Mouse (Mus musculus) adrenal gland, postnatal 4 days (tissue): Measurements from ENCODE around the gene Xlr5a. TPM values are rescaled to one million over a fixed set of nuclear protein-coding genes. Genes with fewer than 3 reads are reported as not detected.
"Not testable (repeated sequence)": the region's sequence is repeated elsewhere in the genome, so short reads cannot be mapped to it uniquely, and the experiment has no call there.

Experiments used
- DNase-seq, 2 experiments: peaks; one replicate each; pipeline ENCODE4 v3.0.0; 2021 to 2022; ENCODE audit warnings: low spot score in 2 of 2, mixed read lengths in 2 of 2
- long read RNA-seq, 2 experiments: library from polyadenylated mRNA; stranded (forward); transcript quantifications; one replicate each; pipeline ENCODE4 v2.0.0; 2021
- total RNA-seq, 2 experiments: library from RNA; stranded (reverse); gene quantifications; 2 replicates each; pipeline ENCODE4 v1.2.3; 2021

Gene Xlr5a
- not detected for total RNA-seq
- long read RNA-seq, experiment 1, partial matches to known transcripts = 0 of 1 reads
- long read RNA-seq, experiment 1, other reads (novel, unspliced or antisense) = 1 of 1 reads
- long read RNA-seq, experiment 2 = 0 reads

DNA sequence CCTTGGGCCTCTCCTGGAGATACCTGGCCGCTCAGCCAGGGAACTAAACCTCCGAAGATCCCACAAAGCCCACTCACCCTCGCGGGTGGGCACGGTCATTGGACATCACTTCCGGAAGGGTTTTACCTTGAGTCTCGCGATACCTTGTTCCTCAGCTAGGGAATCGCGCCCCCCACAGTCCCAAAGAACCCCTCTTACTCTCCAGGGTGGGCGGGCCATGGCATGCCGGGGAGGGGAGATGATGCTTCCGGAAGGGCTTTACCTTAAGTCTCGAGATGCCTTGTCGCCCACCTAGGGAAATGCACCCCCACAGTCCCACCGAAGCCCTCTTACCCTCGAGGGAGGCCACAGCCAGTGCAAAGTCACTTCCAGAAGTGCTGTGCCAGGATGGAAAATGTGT is at the start of gene Xlr5a, which contains the start of gene Xlr5c:
Gene Xlr5a, minus strand, starts transcription at position 101 of the 400 bp plus-strand sequence.
Gene Xlr5c, minus strand, starts transcription at position 101 of the 400 bp plus-strand sequence.
- not testable (repeated sequence) for DNase-seq

DNA sequence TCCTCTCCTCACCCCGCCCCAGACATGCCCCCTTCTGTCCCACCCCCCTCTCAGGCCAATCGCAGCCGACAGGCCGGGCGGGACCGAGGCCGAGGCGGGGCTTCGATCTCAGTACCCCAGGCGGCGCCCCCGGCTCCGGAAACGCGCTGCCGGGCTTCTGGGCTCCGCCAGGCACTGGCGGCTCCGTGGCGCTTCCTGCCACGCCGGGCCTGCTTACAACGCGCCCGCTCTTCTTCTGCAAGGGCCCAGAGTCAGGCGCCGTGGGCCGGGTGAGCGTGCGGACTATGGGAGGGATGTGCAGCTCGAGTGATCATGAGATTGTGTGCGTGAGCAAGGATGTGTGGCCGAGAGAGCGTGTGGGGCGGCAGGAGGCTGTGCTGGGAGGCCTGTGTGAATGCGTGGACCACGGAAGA is 49.7 kb upstream of the Xlr5a start, which contains the start of gene Zfp275:
Gene Zfp275, plus strand, starts transcription at position 139 of the 413 bp plus-strand sequence.
- DNase-seq = peak; percentile 38 to 59

DNA sequence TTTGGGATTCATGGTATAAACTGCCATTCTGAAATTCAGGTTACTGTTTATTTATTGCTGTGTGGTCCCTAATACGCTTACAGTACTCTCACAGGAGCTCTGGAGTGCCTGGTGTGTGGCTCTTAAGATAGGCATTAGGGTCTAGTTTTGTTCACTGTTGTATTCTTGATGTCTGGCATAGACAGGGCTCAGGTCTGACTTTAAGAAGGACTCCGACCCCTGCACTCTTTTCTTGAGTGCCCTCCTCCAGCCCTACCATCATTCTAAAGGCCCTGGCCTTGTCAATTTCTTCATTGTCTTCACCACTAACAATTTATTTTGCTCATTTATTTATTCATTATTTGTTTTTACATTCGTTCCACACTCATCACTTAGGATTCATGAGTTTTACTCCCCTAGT is 49.3 kb upstream of the Xlr5a start:
- no peak for DNase-seq

DNA sequence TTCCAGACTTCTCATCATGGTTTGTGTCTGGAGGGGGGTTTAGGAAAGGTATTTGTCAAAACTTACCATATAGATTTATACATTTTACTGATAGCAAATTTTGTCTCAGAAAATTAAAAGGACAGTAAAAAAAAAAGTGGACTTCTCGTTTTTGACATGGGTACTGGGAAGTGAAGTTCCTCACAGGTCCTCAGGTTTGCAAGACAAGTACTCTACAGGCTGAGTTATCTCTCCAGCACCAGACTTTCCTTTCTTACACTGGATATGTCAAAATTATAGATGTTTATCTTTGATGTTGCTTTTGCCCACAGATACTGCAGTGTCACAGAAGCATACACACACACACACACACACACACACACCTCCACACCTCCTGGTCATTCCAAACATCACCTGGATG is 48.7 kb upstream of the Xlr5a start:
- no peak for DNase-seq

DNA sequence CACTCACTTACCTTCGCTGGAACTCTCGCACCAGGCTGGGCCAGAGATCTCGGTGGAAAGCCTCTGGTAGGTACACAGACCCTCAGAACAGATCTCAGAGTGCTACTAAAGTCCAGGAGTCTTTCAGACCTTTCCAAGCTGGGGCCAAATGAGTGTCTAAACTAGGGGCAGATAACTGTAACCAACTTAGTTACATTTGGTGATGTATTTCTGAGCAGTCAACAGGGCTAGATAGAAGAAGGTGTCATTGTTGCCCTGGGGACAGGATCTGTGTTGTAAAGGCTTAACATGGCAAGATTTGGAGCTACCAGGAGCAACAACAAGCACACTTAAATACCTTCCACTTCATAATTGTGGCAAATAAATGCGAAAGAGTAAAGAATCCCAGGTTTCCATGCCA is 44.0 kb upstream of the Xlr5a start, which contains the start of gene Gm45015:
Gene Gm45015, minus strand, starts transcription at position 101 of the 400 bp plus-strand sequence.
- no peak for DNase-seq

DNA sequence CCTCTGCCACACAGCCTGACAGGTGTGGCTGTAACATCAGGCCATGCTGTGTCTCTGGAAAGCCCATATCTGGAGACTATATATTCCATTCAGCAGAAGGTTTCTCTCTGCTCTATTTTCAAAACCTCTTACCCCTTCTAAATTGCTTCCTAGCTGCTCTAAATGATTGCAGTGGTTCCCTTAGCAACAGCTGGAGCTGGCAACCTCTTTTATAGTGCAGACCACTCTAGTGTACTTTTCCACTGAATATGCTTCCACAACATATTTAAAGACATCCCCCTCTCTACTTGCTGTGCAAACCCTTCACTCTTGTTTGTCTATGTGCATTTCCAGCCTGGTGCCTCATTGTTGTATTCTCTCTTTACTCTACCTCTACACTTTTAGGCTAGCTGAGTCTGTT is 40.8 kb upstream of the Xlr5a start:
- no peak for DNase-seq

DNA sequence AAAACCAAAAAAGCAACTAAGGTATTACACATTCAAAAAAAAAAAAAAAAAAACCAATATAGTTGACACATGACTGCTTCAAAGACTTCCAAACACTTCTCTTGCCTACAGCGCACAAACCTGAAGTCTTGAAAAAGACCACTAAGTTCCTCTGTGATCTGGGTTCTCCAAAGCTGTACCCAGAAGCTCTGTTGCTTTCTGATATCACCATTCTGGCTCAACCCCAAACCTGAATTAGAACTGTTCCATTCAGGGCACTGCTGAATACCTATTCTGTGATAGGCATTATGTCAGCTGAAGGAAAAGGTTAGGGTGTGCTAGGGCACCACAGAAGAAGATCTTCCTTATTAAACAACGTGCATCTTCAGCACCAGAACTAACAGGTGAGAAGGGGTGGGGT is 34.4 kb upstream of the Xlr5a start:
- no peak for DNase-seq

DNA sequence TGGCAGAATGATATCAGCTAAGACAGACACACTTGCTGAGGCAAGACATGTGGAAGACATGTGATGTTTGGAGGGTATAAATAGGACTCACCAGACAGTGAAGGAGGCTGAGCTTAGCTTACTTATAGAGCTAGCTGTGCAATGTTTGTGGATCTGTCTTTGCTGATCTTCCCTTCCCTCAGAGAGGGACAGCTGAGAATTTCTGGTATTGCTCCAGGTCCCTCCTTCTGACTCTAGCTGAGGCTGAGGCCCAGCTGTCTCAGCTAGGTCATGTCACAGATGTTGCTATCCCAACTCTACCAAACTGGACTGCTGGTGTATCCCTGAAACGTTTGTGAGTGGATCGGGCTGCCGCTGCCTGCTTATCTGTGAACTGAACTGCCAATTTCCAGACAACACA is 28.3 kb upstream of the Xlr5a start:
- no peak for DNase-seq

DNA sequence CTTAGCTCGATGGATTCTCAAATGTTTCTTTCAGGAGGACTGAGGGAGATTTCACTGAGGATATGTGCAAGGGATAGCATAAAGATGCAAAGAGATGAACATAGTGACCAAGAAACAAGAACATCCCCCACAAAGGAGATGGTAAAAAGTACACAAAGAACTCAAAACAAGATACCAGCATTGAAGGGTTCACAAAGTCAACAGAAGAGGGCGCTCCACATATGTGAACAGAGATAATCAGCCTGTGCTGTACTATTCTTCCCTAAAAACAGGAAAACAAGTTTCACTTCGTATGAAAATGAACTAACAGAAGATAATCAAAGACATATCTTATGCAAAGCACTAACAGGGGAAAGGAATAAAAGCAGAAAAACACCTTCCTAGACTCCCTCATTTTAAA is 19.7 kb upstream of the Xlr5a start:
- DNase-seq = no peak

DNA sequence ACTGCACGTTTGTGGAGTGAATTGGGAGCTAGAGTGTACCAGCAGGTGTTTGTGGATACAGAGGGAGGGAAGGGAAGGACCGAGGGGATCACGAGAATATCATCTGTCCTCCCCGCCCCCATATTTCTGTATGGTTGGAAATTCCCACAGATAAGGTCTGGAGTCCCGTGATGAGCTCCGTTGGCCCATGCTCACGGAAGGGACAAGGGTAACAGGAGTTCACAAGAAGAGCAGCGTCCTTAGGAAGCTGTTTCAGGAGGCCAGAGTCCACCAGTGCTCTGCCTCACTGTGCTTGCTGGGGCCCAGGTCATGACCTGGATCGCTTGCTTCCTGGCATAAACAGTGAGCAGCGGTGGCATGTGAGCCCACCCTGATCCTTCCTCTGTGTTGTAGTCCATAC is 3.0 kb upstream of the Xlr5a start:
- not testable (repeated sequence) for DNase-seq

DNA sequence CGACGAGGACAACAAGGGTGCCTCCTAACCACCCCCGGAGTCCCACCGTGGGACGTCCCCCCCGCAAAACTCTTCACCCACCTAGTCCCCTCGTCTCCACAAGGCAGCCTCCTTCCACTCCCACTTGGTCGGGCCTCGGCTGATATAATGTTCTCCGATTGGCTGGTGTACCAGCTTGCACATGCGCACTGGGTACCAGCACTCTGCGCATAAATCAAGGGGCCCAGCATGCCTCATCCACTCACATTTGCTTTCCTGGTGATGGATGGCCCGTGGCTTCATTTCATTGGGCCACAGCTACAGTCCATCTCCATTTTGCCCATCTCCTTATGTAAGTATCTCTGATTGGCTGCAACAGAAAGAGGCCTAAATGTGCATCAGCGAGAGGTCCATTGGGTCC is 27.5 kb downstream of the Xlr5a start, which contains the start of gene Xlr3c:
Gene Xlr3c, minus strand, starts transcription at position 121 of the 400 bp plus-strand sequence.
- not testable (repeated sequence) for DNase-seq

DNA sequence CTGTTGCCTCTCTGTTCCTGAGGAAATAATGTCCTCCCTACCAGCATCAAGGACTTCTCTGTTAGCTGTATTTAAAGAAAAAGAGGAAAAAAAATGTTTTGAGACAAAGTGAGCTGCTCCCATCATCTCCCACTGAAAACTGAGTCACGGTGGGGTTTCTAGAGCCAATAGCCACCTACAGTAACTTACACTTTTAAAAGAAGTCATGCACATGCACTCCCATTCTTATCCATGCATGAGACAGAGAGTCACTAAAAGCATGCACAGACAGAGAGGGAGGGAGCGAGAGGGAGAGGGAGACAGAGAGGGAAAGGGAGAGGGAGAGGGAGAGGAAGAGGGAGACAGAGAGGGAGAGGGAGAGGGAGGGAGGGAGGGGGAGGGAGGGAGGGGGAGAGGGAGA is 30.3 kb downstream of the Xlr5a start:
- DNase-seq = not testable (repeated sequence)

DNA sequence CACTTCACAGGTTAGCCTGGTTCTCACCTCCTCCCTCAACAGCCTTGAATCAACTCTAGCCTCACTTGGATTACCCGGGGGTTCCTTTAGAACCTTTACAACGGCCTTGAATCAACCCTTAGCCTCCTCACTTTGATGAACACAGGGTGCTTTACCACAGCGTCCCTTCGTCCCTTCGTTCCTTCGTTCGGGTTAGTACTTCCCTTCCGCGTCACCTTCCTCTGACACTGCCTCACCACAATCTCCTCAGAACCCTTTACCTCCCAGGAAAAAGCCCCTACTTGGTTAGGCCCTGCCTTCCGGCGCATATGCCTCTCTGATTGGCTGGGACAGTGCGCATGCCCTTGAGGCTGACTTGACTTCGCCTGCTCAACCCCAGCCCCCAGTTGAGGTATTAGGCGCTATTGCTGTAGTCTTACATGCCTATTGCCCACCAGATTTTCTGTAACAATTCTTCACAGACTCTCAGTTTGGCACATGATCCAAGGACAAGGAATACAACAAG is 49.9 kb downstream of the Xlr5a start, which contains the start of gene Xlr4c:
Gene Xlr4c, minus strand, starts transcription at position 310 of the 505 bp plus-strand sequence.
- not testable (repeated sequence) for DNase-seq

DNA sequence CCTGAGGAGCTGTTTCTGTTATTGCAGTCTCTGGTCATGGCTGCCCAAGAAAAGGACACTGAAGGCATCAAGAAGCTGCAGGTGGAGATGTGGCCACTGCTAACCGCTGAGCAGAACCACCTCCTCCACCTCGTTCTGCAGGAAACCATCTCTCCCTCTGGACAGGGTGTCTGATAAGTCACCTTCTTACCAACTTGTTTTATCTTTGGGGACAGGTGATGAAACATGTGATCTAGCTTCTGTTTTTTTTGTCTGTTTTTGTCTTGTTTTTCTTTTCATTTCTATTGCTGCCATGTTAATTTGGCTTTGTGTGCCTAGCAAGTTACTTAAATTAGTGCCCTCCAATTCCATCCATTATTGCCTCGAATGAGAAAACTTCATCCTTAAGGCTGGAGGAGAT is 63.5 kb downstream of the Xlr5a start:
- DNase-seq = no peak

DNA sequence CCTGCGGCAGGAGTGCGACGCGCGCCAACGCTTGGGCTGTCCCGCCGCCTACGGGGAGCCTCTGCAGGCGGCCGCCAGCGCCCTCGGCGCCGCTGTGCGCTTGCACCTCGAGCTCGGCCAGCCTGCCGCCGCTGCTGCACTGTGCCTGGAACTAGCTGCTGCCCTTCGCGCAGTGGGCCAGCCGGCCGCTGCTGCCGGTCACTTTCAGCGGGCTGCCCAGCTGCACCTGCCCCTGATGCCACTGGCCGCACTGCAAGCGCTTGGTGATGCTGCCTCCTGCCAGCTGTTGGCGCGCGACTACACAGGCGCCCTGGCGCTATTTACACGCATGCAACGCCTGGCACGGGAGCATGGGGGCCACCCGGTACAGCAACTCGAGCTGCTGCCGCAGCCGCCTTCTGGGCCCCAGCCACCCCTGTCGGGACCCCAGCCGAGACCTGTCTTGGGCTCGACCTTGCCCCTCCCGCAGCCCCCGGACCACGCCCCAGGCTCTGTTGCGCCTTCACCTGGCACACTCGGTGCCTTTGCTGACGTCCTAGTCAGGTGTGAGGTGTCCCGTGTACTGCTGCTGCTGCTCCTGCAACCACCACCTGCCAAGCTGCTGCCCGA is 64.1 kb downstream of the Xlr5a start:
- peak; percentile 6 to 14 for DNase-seq

DNA sequence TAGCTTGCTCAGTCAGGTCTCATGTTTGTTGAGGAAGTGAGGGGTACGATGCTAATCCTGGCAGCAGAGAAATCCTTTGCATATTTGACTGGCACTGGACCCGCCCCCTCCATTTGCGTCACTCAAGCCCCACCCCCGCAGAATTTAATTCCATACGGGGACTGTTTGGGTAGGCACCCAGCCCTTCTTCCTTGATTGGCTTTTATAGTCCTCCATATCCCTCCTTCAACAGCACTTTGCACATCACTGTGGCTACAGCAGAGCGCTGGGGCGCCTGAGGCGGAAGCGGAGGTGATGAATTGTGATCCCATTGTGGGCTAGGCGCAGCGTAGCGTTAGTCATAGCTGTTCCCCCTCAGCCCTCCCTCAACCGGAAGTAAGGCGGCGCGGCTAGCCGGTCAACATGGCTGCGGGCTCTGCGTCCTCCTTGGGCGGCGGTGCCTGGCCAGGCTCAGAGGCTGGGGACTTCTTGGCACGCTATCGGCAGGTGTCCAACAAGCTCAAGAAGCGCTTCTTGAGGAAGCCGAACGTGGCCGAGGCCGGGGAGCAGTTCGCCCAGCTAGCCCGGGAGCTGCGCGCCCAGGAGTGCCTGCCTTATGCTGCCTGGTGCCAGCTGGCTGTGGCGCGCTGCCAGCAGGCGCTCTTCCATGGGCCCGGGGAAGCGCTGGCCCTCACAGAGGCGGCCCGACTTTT is 64.7 kb downstream of the Xlr5a start, which contains the start of gene F8a:
Gene F8a, plus strand, starts transcription at position 378 of the 692 bp plus-strand sequence.
- peak; percentile 26 to 46 for DNase-seq

DNA sequence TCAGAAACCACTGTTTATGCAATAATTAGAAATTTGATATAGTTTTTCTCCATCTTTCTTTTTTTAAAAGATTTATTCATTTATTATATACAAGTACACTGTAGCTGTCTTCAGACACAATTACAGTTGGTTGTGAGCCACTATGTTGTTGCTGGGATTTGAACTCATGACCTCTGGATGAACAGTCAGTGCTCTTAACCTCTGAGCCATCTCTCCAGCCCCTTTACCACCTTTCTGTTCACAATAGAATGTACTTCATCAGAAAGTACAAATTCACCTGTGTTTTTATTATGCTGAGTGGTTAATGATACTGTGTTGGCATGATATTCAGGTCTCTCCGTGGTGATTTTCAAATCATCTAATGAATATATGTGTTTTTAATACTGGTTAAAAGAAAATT is 67.4 kb downstream of the Xlr5a start:
- DNase-seq = no peak

DNA sequence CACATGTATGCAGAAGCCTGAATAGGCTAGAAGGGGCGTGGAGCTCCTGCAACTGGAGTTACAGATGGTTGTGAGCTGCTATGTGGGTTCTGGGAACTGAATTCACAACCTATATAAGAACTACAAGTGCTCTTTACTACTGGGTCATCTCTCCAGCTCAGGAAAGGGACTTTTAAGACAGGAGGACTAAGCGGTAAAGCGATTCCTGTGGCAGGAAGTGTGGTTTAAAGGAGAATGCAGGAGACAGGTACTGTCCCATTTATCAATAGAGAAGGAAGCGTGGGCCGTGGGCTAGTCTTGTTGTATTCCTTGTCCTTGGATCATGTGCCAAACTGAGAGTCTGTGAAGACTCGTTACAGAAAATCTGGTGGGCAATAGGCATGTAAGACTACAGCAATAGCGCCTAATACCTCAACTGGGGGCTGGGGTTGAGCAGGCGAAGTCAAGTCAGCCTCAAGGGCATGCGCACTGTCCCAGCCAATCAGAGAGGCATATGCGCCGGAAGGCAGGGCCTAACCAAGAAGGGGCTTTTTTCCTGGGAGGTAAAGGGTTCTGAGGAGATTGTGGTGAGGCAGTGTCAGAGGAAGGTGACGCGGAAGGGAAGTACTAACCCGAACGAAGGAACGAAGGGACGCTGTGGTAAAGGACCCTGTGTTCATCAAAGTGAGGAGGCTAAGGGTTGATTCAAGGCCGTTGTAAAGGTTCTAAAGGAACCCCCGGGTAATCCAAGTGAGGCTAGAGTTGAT is 78.8 kb downstream of the Xlr5a start, which contains the start of gene Xlr4b:
Gene Xlr4b, plus strand, starts transcription at position 515 of the 746 bp plus-strand sequence.
- not testable (repeated sequence) for DNase-seq

DNA sequence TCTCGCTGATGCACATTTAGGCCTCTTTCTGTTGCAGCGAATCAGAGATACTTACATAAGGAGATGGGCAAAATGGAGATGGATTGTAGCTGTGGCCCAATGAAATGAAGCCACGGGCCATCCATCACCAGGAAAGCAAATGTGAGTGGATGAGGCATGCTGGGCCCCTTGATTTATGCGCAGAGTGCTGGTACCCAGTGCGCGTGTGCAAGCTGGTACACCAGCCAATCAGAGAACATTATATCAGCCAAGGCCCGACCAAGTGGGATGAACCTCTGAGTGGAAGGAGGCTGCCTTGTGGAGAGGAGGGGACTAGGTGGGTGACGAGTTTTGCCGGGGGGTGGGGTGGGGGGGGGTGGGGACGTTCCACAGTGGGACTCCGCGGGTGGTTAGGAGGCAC is 100.8 kb downstream of the Xlr5a start, which contains the start of gene Xlr3b:
Gene Xlr3b, plus strand, starts transcription at position 274 of the 400 bp plus-strand sequence.
- not testable (repeated sequence) for DNase-seq

DNA sequence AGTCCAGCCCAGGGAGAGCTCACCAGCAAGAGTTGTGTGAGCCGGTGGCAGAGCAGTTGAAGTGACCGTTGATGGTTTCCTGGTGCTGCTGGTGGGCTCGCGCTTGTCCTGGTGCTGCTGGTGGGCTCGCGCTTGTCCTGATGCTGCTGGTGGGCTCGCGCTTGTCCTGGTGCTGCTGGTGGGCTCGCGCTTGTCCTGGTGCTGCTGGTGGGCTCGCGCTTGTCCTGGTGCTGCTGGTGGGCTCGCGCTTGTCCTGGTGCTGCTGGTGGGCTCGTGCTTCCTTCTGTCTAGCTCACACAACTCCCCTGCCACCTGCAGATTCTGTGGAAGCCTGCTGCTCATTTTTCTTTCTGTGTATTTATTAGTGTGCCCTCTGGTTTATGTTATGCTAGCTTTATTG is 115.9 kb downstream of the Xlr5a start, which contains the start of gene Spin2d:
Gene Spin2d, minus strand, starts transcription at position 101 of the 400 bp plus-strand sequence.
- DNase-seq = not testable (repeated sequence)

DNA sequence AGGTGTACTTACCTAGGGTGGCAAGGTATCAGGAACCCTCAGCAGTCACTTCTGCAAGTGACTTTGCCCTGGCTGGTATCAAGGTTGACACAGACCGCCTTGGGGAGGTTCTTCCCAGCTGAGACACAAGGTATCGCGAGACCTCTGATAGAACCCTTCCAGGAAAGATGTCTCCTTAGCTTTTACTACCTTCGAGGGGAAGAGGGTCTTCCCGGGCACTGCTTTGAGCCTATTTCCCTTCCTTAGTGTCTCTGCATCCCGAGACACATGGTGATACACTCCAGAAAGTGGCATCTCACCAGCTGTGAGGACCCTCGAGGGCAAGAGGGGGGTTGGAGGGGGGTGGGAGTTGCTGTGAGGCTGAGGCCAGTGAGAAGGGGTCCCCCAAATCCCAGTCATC is 143.4 kb downstream of the Xlr5a start, which contains the start of gene DXBay18:
Gene DXBay18, minus strand, starts transcription at position 101 of the 400 bp plus-strand sequence.
- not testable (repeated sequence) for DNase-seq
